Mouse (Mus musculus) megakaryocyte, embryonic 14.5 days (primary cell): ENCODE results near the gene Syne4.

Experiments
- FLI1 ChIP-seq: IDR thresholded peaks from 2 replicates; pipeline ENCODE4 v1.6.1; 2012; ENCODE audit warnings: low read length, inconsistent platforms, mixed read lengths
- GATA1 ChIP-seq: IDR thresholded peaks from 3 replicates; pipeline ENCODE4 v1.6.1; 2012; ENCODE audit warnings: mixed read lengths, low read length, inconsistent platforms, borderline replicate concordance

GRCm38 (mm10) chr7:30265935-30266334, 48.7 kb upstream of the Syne4 start:
- TF ChIP-seq GATA1 (no peak), FLI1 (no peak)
